Mouse (Mus musculus) forebrain, embryonic 10.5 days (tissue): ENCODE measurements around the gene Kank3. TPM values are rescaled to one million over a fixed set of nuclear protein-coding genes. Genes with fewer than 3 reads are reported as not detected.

Experiments used
- DNase-seq: peaks from one replicate; pipeline ENCODE4 v3.0.0-alpha.2; 2017; ENCODE audit warnings: low spot score; ENCODE audit errors: extremely low spot score
- H3K27ac ChIP-seq: fragments of 300-500 bp; sonication (generic); 2 replicates; pipeline ENCODE4 v1.5.1; 2016; ENCODE audit warnings: mild to moderate bottlenecking
- H3K27me3 ChIP-seq: fragments of 300-500 bp; sonication (generic); 2 replicates; pipeline ENCODE4 v1.6.1; 2016; ENCODE audit warnings: mild to moderate bottlenecking; ENCODE audit not compliant: poor library complexity, severe bottlenecking
- H3K36me3 ChIP-seq: fragments of 300-500 bp; sonication (generic); replicated peaks from 2 replicates; pipeline ENCODE4 v1.6.1; 2016; ENCODE audit warnings: mild to moderate bottlenecking, moderate library complexity
- H3K4me1 ChIP-seq: fragments of 300-500 bp; sonication (generic); 2 replicates; pipeline ENCODE4 v1.6.1; 2016
- H3K4me3 ChIP-seq: fragments of 300-500 bp; sonication (generic); 2 replicates; pipeline ENCODE4 v1.5.1; 2016; ENCODE audit warnings: mild to moderate bottlenecking, moderate library complexity
- H3K9me3 ChIP-seq: fragments of 300-500 bp; sonication (generic); 2 replicates; pipeline ENCODE4 v1.6.1; 2016; ENCODE audit warnings: mild to moderate bottlenecking, moderate library complexity
- WGBS: fragments of 180-500 bp; shearing (Covaris S2); methylation state at CpG from one replicate; pipeline ENCODE4 v1.1.7; 2016; 5-methylcytosine and 5-hydroxymethylcytosine counted together
- polyA plus RNA-seq: library from polyadenylated mRNA; unstranded; fragments of >200 nt; fragmentation: Nextera tagmentation; extraction: Ambion mirVana; gene quantifications from 2 replicates; pipeline ENCODE4 v1.2.1, GENCODE M21; 2016

Gene Kank3
- polyA plus RNA-seq, 1 experiment from 2014 or later, result 27.9 TPM

- under 1% methylated on average over 45 of the region's 45 CpGs for WGBS
- peak; percentile 88 for DNase-seq
- no peaks in the 10 kb centered on the region for H3K27me3 ChIP-seq
- H3K27ac ChIP-seq, result peak within 1 kb of the TSS; percentile 89
- H3K4me3 ChIP-seq, result peak within 1 kb of the TSS; percentile 76
- H3K4me1 ChIP-seq, result peaks cover 24% of the 10 kb centered on the region
- H3K36me3 ChIP-seq, result peaks cover 45% of the 10 kb centered on the region
- no peaks in the 10 kb centered on the region for H3K9me3 ChIP-seq
Measured at GRCm38 (mm10) chr17:33842966-33843795, 32.9 kb downstream of the Kank3 start, which contains the start of gene Cd320. Gene Cd320, plus strand, starts transcription at chr17:33843091.

DNA sequence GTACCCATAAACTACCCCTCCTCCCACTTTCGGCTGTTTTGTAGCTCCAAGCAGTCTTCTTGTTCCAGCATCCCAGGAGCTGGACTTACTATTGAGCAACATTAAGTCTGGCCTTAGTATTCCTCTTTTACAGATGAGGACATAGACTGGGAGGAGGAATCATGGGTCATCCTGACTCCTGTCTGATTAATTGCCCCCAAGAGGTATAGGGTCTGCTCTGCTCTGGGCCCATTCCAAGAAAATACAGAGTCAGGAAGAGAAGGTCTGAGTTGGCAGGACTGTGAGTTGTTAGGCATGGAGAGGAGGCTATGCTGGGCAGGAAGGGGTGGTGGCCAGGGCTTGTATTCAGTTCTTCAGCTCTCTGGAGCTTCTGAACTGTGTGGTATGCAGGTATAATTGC is 33.9 kb downstream of the Kank3 start:
- H3K27ac ChIP-seq, result no peak overlapping the region
- 82% methylated on average over 1 of the region's 1 CpGs for WGBS
- no peaks in the 10 kb centered on the region for H3K9me3 ChIP-seq
- H3K4me1 ChIP-seq, result peaks cover 24% of the 10 kb centered on the region
- H3K36me3 ChIP-seq, result peaks cover 45% of the 10 kb centered on the region
- H3K4me3 ChIP-seq, result peak overlapping the region; percentile 76
- no peak for DNase-seq
- H3K27me3 ChIP-seq, result no peaks in the 10 kb centered on the region

DNA sequence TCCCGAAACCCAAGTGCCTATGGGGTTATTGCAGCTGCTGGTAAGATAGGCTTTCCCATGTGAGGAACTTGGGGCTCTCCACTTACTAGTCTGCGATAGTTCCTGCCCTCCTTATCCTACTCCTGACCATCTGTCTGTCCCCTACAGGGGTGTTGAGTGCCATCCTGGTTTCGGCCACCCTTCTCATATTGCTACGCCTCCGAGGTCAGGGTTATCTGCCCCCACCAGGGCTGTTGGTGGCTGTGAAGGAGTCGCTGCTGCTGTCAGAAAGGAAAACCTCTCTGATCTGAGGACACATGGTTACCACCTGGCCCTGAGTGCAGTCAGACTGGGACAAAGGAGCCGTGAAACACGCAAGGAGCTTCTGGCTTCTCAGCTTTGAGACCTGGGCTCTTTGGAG is 37.8 kb downstream of the Kank3 start:
- Histone ChIP-seq H3K36me3 (peaks cover 51% of the 10 kb centered on the region), H3K27me3 (no peaks in the 10 kb centered on the region), H3K27ac (no peak overlapping the region), H3K4me1 (peaks cover 17% of the 10 kb centered on the region), H3K9me3 (no peaks in the 10 kb centered on the region), H3K4me3 (no peak overlapping the region)
- 89% methylated on average over 8 of the region's 8 CpGs for WGBS
- no peak for DNase-seq

- Histone ChIP-seq H3K4me1 (no peaks in the 10 kb centered on the region), H3K4me3 (no peak overlapping the region), H3K27me3 (no peaks in the 10 kb centered on the region), H3K9me3 (no peaks in the 10 kb centered on the region), H3K27ac (no peak overlapping the region), H3K36me3 (peaks cover 43% of the 10 kb centered on the region)
- no peak for DNase-seq
- 82% methylated on average over 1 of the region's 1 CpGs for WGBS
Measured at GRCm38 (mm10) chr17:33851331-33851730, 41.0 kb downstream of the Kank3 start.

- H3K27me3 ChIP-seq, result no peaks in the 10 kb centered on the region
- H3K4me1 ChIP-seq, result no peaks in the 10 kb centered on the region
- peaks cover 10% of the 10 kb centered on the region; the same call in 1 of the 2 replicates for H3K9me3 ChIP-seq
- no peak for DNase-seq
- H3K4me3 ChIP-seq, result no peak overlapping the region
- no peak overlapping the region for H3K27ac ChIP-seq
- WGBS, result 74% methylated on average over 4 of the region's 4 CpGs
- no peaks in the 10 kb centered on the region; the same call in 1 of the 2 replicates for H3K36me3 ChIP-seq
Measured at GRCm38 (mm10) chr17:33857816-33858215, 47.5 kb downstream of the Kank3 start.

DNA sequence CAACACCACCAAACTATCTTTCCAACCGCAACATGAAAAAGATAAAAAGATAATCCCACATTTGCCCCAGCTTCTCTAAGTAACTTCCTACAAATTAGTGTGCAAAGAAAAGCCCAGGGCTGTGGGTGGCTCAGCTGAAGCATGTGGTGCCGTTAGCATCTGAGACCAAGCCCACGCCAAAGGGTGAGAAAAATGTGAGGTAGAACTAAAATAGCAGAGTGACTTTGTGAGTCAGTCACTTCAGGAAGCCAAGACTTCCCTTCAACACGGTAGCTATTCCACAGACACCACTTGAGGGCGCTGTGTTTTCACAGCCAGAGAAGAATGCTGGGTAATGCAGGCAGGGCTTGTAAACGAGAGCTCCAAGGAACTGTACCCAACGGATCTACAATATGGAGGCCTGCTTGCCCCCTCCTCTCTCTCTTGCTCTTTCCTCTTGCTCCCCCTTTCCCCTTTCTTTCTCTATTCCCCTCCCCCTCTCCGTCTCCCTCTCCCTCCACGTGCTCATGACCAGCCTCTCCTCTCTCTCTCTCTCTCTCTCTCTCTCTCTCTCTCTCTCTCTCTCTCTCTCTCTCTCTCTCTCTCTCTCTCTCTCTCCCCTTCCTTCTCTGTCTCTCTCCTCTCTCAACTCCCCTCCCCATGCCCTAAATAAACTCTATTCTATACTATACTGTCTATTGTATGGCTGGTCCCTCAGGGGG is 55.2 kb downstream of the Kank3 start:
- no peaks in the 10 kb centered on the region for H3K27me3 ChIP-seq
- H3K9me3 ChIP-seq, result no peaks in the 10 kb centered on the region
- WGBS, result 42% methylated on average over 9 of the region's 9 CpGs
- H3K27ac ChIP-seq, result 0 out of 2 replicates have a peak overlapping the region, but pooled peaks have one; percentile 67
- peak; percentile 33 for DNase-seq
- no peaks in the 10 kb centered on the region for H3K36me3 ChIP-seq
- peaks cover 10% of the 10 kb centered on the region for H3K4me1 ChIP-seq
- no peak overlapping the region for H3K4me3 ChIP-seq

Other genes with a start within 250 kb of the Kank3 start
- gene Zfp414, start 181.4 kb upstream of the Kank3 start, polyA plus RNA-seq, result 47.6 and 51.2 TPM in 2 replicates
- gene Pram1, start 172.5 kb upstream of the Kank3 start, polyA plus RNA-seq, result 0.31 and 0.39 TPM in 2 replicates
- gene Hnrnpm, start 123.7 kb upstream of the Kank3 start, polyA plus RNA-seq, result 515 and 568 TPM in 2 replicates
- gene March2, start 91.8 kb upstream of the Kank3 start, polyA plus RNA-seq, result 29.5 and 33.1 TPM in 2 replicates
- gene Rab11b, start 50.0 kb upstream of the Kank3 start, polyA plus RNA-seq, result 338 and 346 TPM in 2 replicates
- 21.4 and 22.4 TPM in 2 replicates for gene Angptl4, start 28.7 kb upstream of the Kank3 start, polyA plus RNA-seq
- 848 and 864 TPM in 2 replicates for gene Rps28, start 14.0 kb downstream of the Kank3 start, polyA plus RNA-seq
- gene Ndufa7, start 14.1 kb downstream of the Kank3 start, polyA plus RNA-seq, result 439 and 441 TPM in 2 replicates
- 86.6 and 89.0 TPM in 2 replicates for gene Cd320, start 32.6 kb downstream of the Kank3 start, polyA plus RNA-seq
- not detected in 2 replicates for gene Gm7029, start 63.3 kb downstream of the Kank3 start, polyA plus RNA-seq
- gene Kifc1, start 80.1 kb downstream of the Kank3 start, polyA plus RNA-seq, result 6.6 and 8.1 TPM in 2 replicates
- gene Platr17, start 94.6 kb downstream of the Kank3 start, polyA plus RNA-seq, result 0.19 and 0.39 TPM in 2 replicates
- gene Daxx, start 98.9 kb downstream of the Kank3 start, polyA plus RNA-seq, result 85.9 and 90.8 TPM in 2 replicates
- gene Tapbp, start 105.4 kb downstream of the Kank3 start, polyA plus RNA-seq, result 14.1 TPM in 2 replicates
- 21.2 and 23.2 TPM in 2 replicates for gene Zbtb22, start 105.4 kb downstream of the Kank3 start, polyA plus RNA-seq
- gene Rgl2, start 119.0 kb downstream of the Kank3 start, polyA plus RNA-seq, result 39.3 and 46.7 TPM in 2 replicates
- gene Pfdn6, start 129.8 kb downstream of the Kank3 start, polyA plus RNA-seq, result 239 and 242 TPM in 2 replicates
- 56.1 and 59.6 TPM in 2 replicates for gene Wdr46, start 130.1 kb downstream of the Kank3 start, polyA plus RNA-seq
- 3.3 and 3.7 TPM in 2 replicates for gene B3galt4, start 141.0 kb downstream of the Kank3 start, polyA plus RNA-seq
- 49.4 and 51.3 TPM in 2 replicates for gene Vps52, start 145.3 kb downstream of the Kank3 start, polyA plus RNA-seq
- gene Rps18, start 145.5 kb downstream of the Kank3 start, polyA plus RNA-seq, result 1,596 and 1,663 TPM in 2 replicates
- 51.2 and 51.8 TPM in 2 replicates for gene H2-K1, start 189.8 kb downstream of the Kank3 start, polyA plus RNA-seq
- 11.4 and 12.4 TPM in 2 replicates for gene Ring1, start 214.2 kb downstream of the Kank3 start, polyA plus RNA-seq
- gene H2-Ke6, start 217.5 kb downstream of the Kank3 start, polyA plus RNA-seq, result 95.4 and 96.4 TPM in 2 replicates
- gene Slc39a7, start 221.2 kb downstream of the Kank3 start, polyA plus RNA-seq, result 203 and 206 TPM in 2 replicates
- 44.5 and 48.3 TPM in 2 replicates for gene Rxrb, start 221.3 kb downstream of the Kank3 start, polyA plus RNA-seq
- 0.74 and 0.75 TPM in 2 replicates for gene Col11a2, start 228.9 kb downstream of the Kank3 start, polyA plus RNA-seq